Mouse (Mus musculus): ENCODE measurements around the gene Ier5.

DNA sequence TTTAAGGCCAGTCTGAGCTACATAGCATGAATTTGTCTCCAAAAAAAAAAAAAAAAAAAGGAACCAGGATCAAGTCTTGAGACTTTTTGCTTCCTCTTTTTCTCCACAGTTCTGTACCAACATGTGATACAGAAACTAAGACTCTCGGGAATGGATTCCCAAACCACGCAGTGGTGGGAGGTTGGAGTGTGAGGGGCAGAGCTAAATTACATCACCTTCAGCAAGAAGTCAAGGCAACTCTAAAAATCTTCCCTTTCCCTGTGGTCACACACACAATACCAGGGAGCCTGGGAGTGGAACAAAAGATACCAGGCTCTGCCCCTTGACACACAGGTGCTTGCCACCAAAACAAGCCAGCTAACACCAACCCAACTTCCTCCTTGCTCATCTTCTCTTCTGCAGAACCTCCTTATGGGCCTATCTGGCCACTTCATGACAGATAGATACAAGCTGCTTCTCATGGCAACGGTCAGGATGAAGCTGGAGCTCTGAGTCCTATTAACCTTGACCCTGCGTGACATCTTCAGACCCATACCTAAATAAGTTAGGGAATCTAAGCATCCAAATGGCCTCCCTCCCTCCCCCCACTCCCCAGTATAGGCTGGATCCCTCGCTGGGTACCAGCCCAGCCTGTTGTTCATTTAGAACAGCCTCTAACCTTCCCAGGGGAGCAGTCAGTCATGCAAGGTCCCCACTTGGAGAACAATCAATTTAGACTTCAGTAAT is 28.7 kb downstream of the Ier5 start:
- TF ChIP-seq CTCF (IDR thresholded peaks at IDR 0.05; ENCODE audit: insufficient read depth, low read depth, low read length) (no peak), POLR2A (IDR thresholded peaks at IDR 0.05; ENCODE audit: insufficient read depth, low read depth, low read length) (no peak)
